Mouse (Mus musculus) embryonic stem cell, embryonic (primary cell): ENCODE measurements around the gene Pclo.
"Not testable (repeated sequence)": the region's sequence is repeated elsewhere in the genome, so short reads cannot be mapped to it uniquely, and the experiment has no call there.

Experiments
- CTCF ChIA-PET, 4 experiments: fragments of 300-600 bp in 2 of 4; fragments of 350-600 bp in 2 of 4; sonication (Branson Sonifier 250); formaldehyde crosslinking; loops; one replicate each; lab custom pipeline; 2022; ENCODE audit warnings: inconsistent platforms in 2 of 4; lab: Charles Lee
- POLR2A ChIA-PET, 4 experiments: fragments of 300-600 bp in 2 of 4; fragments of 350-600 bp in 2 of 4; sonication (Branson Sonifier 250); formaldehyde crosslinking; loops; one replicate each; lab custom pipeline; 2022; ENCODE audit warnings: antibody characterized with exemption in 4 of 4, inconsistent platforms in 1 of 4; lab: Charles Lee

Pclo gene

GRCm38 (mm10) chr5:14514631-14515523, at the start of gene Pclo:
Pclo (plus strand) TSS chr5:14514918.
- POLR2A ChIA-PET: interaction anchor here in 2 of 4 experiments (0.6 to 1.7 kb wide), 7 partner anchors 9 to 206 kb away, joined by 3 to 5 read pairs (median 3); no protein-coding TSS in a partner anchor

DNA sequence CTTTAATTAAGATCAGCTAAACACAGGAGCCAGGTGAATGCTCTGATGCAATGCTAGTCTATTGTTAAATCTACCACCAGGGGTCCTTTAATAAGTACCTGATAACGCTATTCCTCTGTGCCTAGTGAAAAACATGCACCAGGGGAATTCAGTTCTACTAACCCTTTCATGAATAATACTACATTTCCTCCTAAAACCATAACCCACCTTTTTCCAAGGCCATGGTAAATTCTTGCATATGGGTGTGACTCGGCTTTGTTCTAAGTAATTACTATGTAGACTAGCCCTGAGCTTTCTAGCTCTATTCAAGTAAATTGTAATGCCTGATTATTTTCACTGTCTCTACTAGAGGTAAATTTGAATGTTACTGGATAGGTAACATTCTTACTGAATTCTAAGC, 20.3 kb upstream of the Pclo start:
- POLR2A ChIA-PET: interaction anchor here in 2 of 4 experiments (0.9 to 1.1 kb wide), 2 partner anchors 20 kb away, joined by 3 to 4 read pairs; partner anchors contain the start of gene Pclo (in 2 of the 2)

More at GRCm38 (mm10) chr5:14514631-14515523, at the start of gene Pclo:
- CTCF ChIA-PET: interaction anchor here in 1 of 4 experiments (1.6 kb wide), 1 partner anchor 292 kb away, joined by 3 read pairs; no protein-coding TSS in a partner anchor

DNA sequence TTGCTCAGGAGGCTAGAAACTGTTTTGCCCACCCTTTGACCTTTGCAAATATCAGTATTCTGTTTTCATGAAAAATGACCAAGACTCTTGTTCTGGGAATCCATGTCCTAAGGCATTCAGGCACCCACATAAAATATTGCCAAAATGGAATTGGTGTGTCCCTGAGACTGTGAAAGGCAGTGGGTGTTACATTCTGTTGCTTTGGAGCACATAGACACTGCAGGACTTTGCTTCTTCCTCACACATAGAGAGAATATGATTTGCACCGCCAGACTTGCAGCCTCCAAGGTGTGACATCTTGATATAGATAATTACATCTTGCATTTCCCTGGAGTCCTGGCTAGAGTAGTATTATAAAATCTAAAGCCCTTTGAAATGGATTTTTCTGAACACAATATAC, 6.2 kb upstream of the Pclo start:
- CTCF ChIA-PET: no interaction called here
- POLR2A ChIA-PET: no interaction called here

More for the DNA sequence above, 20.3 kb upstream of the Pclo start:
- CTCF ChIA-PET: not testable (repeated sequence)

- ChIA-PET CTCF (no interaction called here), POLR2A (no interaction called here)
Measured at GRCm38 (mm10) chr5:14509621-14510020, 5.1 kb upstream of the Pclo start.

- ChIA-PET CTCF (no interaction called here), POLR2A (no interaction called here)
Measured at GRCm38 (mm10) chr5:14518131-14518832, 3.6 kb downstream of the Pclo start.

DNA sequence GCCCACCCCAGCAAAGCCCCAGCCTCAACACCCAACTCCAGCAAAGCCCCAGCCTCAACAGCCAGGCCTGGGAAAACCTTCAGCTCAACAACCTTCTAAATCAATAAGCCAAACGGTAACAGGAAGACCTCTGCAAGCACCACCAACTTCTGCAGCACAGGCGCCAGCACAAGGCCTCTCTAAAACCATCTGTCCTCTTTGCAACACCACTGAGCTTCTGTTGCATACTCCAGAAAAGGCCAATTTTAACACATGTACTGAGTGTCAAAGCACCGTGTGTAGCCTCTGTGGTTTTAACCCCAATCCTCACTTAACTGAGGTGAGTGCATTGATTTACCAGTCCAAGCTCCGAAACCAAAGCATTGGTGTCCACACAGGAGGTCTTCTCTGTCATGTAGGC, 7.3 kb downstream of the Pclo start:
- CTCF ChIA-PET: no interaction called here
- POLR2A ChIA-PET: no interaction called here

DNA sequence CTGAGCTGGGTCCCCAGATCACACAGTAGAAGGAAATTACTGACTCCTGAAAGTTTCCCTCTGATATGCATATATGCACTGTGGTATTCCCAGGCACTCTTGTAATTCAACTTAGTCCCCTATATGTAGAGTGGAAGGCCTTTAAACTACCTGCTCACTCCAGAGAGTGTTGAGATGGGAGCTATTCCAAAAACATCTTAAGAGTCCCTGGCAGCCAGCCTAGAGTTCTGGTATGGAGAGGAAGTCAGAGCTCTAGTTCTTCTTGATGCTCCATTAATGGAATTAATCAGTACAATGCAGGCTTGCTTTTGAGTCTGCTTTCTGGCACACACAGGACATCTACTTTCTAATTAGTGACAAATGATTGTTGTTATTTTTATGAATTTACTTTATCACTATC, 11.3 kb downstream of the Pclo start:
- CTCF ChIA-PET: no interaction called here
- POLR2A ChIA-PET: interaction anchor here in 1 of 4 experiments (0.5 kb wide), 1 partner anchor 56 kb away, joined by 3 read pairs; no protein-coding TSS in a partner anchor

DNA sequence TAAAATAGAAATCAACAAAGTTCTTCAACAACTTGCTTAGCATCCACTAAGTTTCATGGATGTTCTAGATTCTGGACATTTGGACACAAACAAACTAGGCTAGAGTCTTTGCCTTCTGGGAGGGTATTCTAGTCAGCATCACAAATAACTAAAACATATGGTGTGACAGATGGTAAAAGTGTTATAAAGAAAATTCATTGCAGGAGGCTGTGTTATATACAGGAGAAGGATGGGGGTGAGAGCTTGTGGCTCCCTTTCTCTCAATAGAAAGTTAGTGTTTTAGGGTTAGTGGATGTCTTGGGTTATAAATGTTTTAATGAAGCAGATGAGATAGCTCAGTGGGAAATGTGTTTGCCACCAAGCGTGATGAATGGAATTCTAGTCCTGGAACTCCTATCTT, 13.1 kb downstream of the Pclo start:
- ChIA-PET POLR2A (no interaction called here), CTCF (no interaction called here)

DNA sequence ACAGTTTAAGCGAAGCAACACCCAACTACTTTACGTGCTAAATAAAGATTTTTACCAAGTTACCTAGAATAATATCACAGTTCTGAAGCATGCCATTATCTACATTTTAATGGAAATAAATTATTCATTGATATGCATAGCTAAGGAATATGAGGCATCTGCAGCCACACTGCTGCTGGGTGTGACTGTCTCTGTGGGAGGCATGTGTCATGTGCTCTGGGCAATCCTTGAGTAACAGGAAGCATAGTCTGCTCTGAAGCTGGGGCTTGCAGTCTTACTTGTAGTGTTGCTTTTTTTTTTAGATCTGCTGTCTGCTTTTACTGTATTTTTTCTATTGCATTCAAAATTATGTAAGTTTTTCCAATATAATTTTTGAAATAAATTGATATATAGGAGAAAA, 17.2 kb downstream of the Pclo start:
- CTCF ChIA-PET: no interaction called here
- POLR2A ChIA-PET: no interaction called here

- POLR2A ChIA-PET: no interaction called here
Measured at GRCm38 (mm10) chr5:14539346-14539745, 24.6 kb downstream of the Pclo start.

DNA sequence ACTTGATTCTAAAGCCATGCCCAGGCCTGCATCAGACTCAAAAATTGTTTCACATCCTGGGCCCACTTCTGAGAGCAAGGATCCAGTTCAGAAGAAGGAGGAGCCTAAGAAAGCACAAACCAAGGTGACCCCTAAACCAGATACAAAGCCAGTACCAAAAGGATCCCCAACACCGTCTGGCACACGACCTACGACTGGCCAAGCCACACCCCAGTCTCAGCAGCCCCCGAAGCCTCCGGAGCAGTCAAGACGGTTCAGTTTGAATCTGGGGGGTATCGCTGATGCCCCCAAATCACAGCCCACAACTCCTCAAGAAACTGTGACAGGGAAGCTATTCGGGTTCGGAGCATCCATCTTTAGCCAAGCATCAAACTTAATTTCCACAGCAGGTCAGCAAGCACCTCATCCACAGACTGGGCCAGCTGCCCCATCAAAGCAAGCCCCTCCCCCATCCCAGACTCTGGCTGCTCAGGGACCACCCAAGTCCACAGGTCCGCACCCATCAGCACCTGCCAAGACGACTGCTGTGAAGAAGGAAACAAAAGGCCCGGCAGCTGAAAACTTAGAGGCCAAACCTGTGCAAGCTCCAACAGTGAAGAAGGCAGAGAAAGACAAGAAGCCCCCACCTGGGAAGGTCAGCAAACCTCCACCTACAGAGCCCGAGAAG, 25.4 kb downstream of the Pclo start:
- POLR2A ChIA-PET: no interaction called here
- CTCF ChIA-PET: no interaction called here

More at GRCm38 (mm10) chr5:14539346-14539745, 24.6 kb downstream of the Pclo start:
- CTCF ChIA-PET: no interaction called here

DNA sequence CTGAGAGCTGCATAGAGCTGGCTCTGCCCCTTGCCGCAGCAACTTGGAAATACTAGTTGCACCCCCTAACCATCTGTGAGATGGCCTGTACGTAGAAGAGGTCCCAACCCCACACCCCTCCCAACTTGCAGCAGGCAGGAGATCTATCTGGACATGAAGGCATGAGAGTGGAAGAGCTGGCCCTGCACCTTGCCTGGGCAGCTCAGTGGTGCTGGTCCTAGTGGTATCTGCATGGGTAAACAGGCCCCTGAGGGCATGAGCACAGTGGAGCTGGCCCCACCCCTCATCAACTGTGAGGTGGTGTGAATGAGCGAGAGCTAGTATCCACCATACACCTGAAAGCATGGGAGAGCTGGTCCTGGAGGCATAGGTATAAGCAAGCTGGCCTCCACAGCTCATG, 60.9 kb downstream of the Pclo start:
- CTCF ChIA-PET: no interaction called here
- POLR2A ChIA-PET: interaction anchor here in 1 of 4 experiments (0.9 kb wide), 1 partner anchor 11 kb away, joined by 5 read pairs; no protein-coding TSS in a partner anchor

- CTCF ChIA-PET: no interaction called here
- POLR2A ChIA-PET: no interaction called here
Measured at GRCm38 (mm10) chr5:14591479-14591878, 76.8 kb downstream of the Pclo start.

DNA sequence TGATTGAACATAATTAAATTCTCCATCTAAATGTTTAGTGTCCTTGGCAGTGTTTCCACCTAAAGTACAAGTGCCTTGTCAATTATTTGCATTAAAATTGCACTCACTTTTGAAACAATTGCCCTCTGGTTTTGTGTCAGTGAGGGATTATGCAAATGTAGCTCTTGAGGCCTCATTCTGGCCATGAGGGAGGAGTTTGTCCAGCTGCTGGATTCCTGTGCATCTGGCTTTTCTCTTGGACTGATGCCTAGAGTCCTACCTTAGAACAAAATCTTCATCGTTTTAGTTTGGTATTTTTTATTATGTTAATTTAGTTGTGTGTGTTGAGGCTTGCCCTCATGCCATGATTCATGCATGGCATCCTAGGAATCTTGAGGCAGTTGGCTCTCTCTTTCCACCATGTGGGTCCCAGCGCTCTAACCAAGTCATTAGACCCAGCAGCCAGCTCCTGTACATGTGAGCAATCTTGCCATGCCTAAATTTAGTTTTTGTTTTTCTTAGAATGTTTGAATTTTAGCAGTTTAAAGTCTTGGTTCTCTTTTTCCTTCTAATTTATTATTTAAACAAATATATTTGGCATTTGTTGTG, 80.8 kb downstream of the Pclo start:
- ChIA-PET POLR2A (no interaction called here), CTCF (no interaction called here)

DNA sequence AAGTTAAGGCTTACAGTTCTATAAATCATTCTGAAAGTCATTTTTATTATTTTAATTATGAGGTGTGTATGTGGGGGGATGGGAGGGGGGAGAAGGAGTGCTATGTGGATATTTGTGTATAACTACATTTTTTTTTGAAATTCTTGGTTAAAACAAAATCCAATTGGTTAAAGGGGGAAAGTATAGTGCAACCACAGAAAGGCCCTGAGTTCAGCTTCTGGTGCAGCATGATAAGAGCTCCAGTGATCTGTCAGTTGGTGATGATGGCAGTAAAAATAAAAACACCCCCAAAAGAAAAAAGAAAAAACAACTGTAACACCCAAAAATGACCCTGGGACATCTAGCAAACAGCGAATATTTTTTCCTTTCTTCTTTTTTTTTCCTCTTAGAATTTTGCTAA, 93.6 kb downstream of the Pclo start:
- CTCF ChIA-PET: no interaction called here

GRCm38 (mm10) chr5:14621146-14621545, 106.4 kb downstream of the Pclo start:
- POLR2A ChIA-PET: no interaction called here
- CTCF ChIA-PET: no interaction called here

More for the DNA sequence above, 93.6 kb downstream of the Pclo start:
- POLR2A ChIA-PET: no interaction called here

- POLR2A ChIA-PET: interaction anchor here in 1 of 4 experiments (0.6 kb wide), 1 partner anchor 58 kb away, joined by 3 read pairs; no protein-coding TSS in a partner anchor
Measured at GRCm38 (mm10) chr5:14623360-14623759, 108.6 kb downstream of the Pclo start.

DNA sequence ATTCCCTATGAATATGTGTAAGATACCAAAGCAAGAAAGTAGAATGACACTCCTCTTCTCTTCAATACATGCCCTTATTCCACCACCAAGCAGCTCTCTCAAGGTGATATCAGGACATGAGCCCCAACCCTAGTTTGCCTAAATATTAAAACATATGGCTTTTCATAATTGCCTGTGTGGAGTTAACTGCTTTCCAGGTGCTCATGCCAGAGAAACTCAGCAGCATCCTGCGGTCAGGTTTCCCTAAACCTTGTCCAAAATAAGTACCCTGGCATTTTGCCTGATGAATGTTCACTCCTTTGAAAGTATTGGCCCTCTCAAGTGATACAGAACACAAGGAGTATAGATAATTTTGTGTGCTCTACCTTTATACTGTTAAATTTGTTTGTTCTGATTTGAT, 126.5 kb downstream of the Pclo start:
- POLR2A ChIA-PET: no interaction called here

More at GRCm38 (mm10) chr5:14623360-14623759, 108.6 kb downstream of the Pclo start:
- CTCF ChIA-PET: no interaction called here

DNA sequence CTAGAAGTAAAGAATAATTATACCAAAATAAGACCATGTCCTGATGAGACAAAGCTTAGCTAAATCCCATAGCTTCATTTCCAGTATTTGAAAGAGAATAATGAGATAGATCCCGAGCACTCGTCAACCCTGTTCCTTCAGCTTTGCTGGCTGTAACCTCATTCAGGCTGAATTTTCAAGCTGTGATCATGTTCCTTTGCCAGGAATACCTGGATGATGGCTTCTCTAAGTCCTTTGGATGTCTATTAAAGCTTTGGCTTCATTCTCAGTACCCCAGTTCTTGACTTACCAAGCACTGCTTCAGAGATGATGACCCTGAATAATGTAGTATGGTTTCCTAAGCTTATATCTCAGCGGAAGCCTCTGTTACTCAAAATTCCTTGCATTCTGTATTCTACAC, 131.1 kb downstream of the Pclo start:
- ChIA-PET CTCF (no interaction called here), POLR2A (no interaction called here)

More for the DNA sequence above, 126.5 kb downstream of the Pclo start:
- CTCF ChIA-PET: no interaction called here
